Mouse (Mus musculus): ENCODE results near the gene Pip5k1c. TPM values are rescaled to one million over a fixed set of nuclear protein-coding genes. Genes with fewer than 3 reads are reported as not detected.

Gene Pip5k1c
- polyA plus RNA-seq, 1 experiment from 2014 or later, result 62.9 TPM

DNA sequence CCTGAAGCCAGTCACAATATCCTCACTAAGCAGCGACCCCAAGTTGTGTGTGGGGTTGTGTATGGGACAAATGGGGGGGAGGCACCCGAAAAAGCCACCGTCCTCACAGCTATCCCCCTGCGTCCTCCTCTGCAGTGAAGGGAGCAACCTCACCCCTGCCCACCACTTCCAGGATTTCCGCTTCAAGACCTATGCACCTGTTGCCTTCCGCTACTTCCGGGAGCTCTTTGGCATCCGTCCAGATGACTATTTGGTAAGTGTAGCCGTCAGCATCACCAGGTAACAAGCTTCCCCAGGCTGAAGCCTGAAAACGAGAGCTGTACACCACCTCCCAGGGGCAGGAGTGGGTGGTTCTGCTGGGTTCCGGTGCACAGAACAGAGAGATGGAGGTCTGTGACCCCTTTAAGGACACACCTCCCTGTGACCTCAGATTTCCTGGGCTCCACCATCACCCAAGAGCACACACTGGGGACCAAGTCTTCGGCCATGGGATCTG, 13.5 kb downstream of the Pip5k1c start:
- Histone ChIP-seq H3K27ac (ENCODE audit: low read length) (no peak overlapping the region), H3K4me3 (ENCODE audit: low read length) (no peak overlapping the region), H3K4me2 (replicated peaks; ENCODE audit: low read depth, low read length) (no peak overlapping the region), H3K9me3 (ENCODE audit: low read length) (no peaks in the 10 kb centered on the region), H3K36me3 (ENCODE audit: insufficient read depth, low read length) (peaks cover 55% of the 10 kb centered on the region), H3K4me1 (ENCODE audit: insufficient read depth, low read length) (peaks cover 37% of the 10 kb centered on the region), H3K9ac (replicated peaks; ENCODE audit: low read length) (no peak overlapping the region), H3K27me3 (ENCODE audit: insufficient read depth, low read length) (no peaks in the 10 kb centered on the region)
- 90% methylated on average over 12 of the region's 12 CpGs for WGBS
- ATAC-seq (ENCODE audit: low FRiP score, low TSS enrichment), result no peak

- Histone ChIP-seq H3K4me1 (ENCODE audit: insufficient read depth, low read length) (peaks cover 32% of the 10 kb centered on the region), H3K9me3 (ENCODE audit: low read length) (no peaks in the 10 kb centered on the region), H3K27ac (ENCODE audit: low read length) (no peak overlapping the region), H3K4me2 (replicated peaks; ENCODE audit: low read depth, low read length) (no peak overlapping the region), H3K9ac (replicated peaks; ENCODE audit: low read length) (no peak overlapping the region), H3K27me3 (ENCODE audit: insufficient read depth, low read length) (no peaks in the 10 kb centered on the region), H3K4me3 (ENCODE audit: low read length) (no peak overlapping the region), H3K36me3 (ENCODE audit: insufficient read depth, low read length) (peaks cover 64% of the 10 kb centered on the region)
- ATAC-seq (ENCODE audit: low FRiP score, low TSS enrichment), result no peak
- 93% methylated on average over 21 of the region's 21 CpGs for WGBS
Observed at GRCm38 (mm10) chr10:81306837-81307682, 14.3 kb downstream of the Pip5k1c start.

- Histone ChIP-seq H3K4me1 (ENCODE audit: insufficient read depth, low read length) (peaks cover 18% of the 10 kb centered on the region), H3K27me3 (ENCODE audit: insufficient read depth, low read length) (no peaks in the 10 kb centered on the region), H3K9me3 (ENCODE audit: low read length) (no peaks in the 10 kb centered on the region), H3K36me3 (ENCODE audit: insufficient read depth, low read length) (peaks cover 87% of the 10 kb centered on the region), H3K27ac (ENCODE audit: low read length) (no peak overlapping the region), H3K9ac (replicated peaks; ENCODE audit: low read length) (no peak overlapping the region), H3K4me3 (ENCODE audit: low read length) (no peak overlapping the region), H3K4me2 (replicated peaks; ENCODE audit: low read depth, low read length) (no peak overlapping the region)
- WGBS, result 80% methylated on average over 5 of the region's 5 CpGs
- ATAC-seq (ENCODE audit: low FRiP score, low TSS enrichment), result no peak
Observed at GRCm38 (mm10) chr10:81309571-81309970, 16.8 kb downstream of the Pip5k1c start.

- H3K9me3 ChIP-seq (ENCODE audit: low read length), result no peaks in the 10 kb centered on the region
- 94% methylated on average over 13 of the region's 13 CpGs for WGBS
- H3K4me3 ChIP-seq (ENCODE audit: low read length), result no peak overlapping the region
- peaks cover 34% of the 10 kb centered on the region for H3K4me1 ChIP-seq (ENCODE audit: insufficient read depth, low read length)
- no peak overlapping the region for H3K4me2 ChIP-seq (replicated peaks; ENCODE audit: low read depth, low read length)
- H3K36me3 ChIP-seq (ENCODE audit: insufficient read depth, low read length), result peaks cover 73% of the 10 kb centered on the region
- ATAC-seq (ENCODE audit: low FRiP score, low TSS enrichment), result no peak
- no peak overlapping the region for H3K9ac ChIP-seq (replicated peaks; ENCODE audit: low read length)
- H3K27ac ChIP-seq (ENCODE audit: low read length), result no peak overlapping the region
- no peaks in the 10 kb centered on the region for H3K27me3 ChIP-seq (ENCODE audit: insufficient read depth, low read length)
Observed at GRCm38 (mm10) chr10:81313581-81313980, 20.8 kb downstream of the Pip5k1c start.

- peaks cover 38% of the 10 kb centered on the region for H3K4me1 ChIP-seq (ENCODE audit: insufficient read depth, low read length)
- no peak for ATAC-seq (ENCODE audit: low FRiP score, low TSS enrichment)
- no peak overlapping the region for H3K4me2 ChIP-seq (replicated peaks; ENCODE audit: low read depth, low read length)
- no peaks in the 10 kb centered on the region for H3K9me3 ChIP-seq (ENCODE audit: low read length)
- H3K4me3 ChIP-seq (ENCODE audit: low read length), result no peak overlapping the region
- 80% methylated on average over 7 of the region's 7 CpGs for WGBS
- no peak overlapping the region for H3K27ac ChIP-seq (ENCODE audit: low read length)
- peaks cover 66% of the 10 kb centered on the region for H3K36me3 ChIP-seq (ENCODE audit: insufficient read depth, low read length)
- H3K9ac ChIP-seq (replicated peaks; ENCODE audit: low read length), result no peak overlapping the region
- H3K27me3 ChIP-seq (ENCODE audit: insufficient read depth, low read length), result no peaks in the 10 kb centered on the region
Observed at GRCm38 (mm10) chr10:81314201-81314600, 21.4 kb downstream of the Pip5k1c start.

DNA sequence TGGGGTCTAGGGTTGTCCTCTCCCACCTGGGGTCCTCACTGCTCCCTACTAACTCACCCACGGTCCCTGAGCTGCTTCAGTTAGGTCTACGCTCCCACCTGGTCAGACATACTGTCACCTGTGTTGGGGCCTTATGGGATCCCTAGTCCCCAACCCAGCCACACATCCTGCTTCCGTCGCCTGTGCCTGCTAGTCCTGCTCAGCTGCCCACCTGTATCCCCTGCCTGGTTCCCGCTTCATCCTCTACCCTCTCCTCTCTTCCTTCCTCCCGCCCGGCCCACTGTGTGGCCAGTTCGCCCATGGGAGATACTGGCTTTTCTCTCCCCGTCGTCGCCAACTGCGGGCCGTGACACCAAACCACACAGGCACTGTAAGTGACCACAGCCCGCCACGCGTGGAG, 22.8 kb downstream of the Pip5k1c start:
- no peak overlapping the region for H3K4me2 ChIP-seq (replicated peaks; ENCODE audit: low read depth, low read length)
- H3K9ac ChIP-seq (replicated peaks; ENCODE audit: low read length), result no peak overlapping the region
- H3K27ac ChIP-seq (ENCODE audit: low read length), result no peak overlapping the region
- 92% methylated on average over 16 of the region's 16 CpGs for WGBS
- peaks cover 53% of the 10 kb centered on the region for H3K36me3 ChIP-seq (ENCODE audit: insufficient read depth, low read length)
- H3K9me3 ChIP-seq (ENCODE audit: low read length), result no peaks in the 10 kb centered on the region
- peaks cover 44% of the 10 kb centered on the region for H3K4me1 ChIP-seq (ENCODE audit: insufficient read depth, low read length)
- H3K4me3 ChIP-seq (ENCODE audit: low read length), result no peak overlapping the region
- no peaks in the 10 kb centered on the region for H3K27me3 ChIP-seq (ENCODE audit: insufficient read depth, low read length)
- no peak for ATAC-seq (ENCODE audit: low FRiP score, low TSS enrichment)

DNA sequence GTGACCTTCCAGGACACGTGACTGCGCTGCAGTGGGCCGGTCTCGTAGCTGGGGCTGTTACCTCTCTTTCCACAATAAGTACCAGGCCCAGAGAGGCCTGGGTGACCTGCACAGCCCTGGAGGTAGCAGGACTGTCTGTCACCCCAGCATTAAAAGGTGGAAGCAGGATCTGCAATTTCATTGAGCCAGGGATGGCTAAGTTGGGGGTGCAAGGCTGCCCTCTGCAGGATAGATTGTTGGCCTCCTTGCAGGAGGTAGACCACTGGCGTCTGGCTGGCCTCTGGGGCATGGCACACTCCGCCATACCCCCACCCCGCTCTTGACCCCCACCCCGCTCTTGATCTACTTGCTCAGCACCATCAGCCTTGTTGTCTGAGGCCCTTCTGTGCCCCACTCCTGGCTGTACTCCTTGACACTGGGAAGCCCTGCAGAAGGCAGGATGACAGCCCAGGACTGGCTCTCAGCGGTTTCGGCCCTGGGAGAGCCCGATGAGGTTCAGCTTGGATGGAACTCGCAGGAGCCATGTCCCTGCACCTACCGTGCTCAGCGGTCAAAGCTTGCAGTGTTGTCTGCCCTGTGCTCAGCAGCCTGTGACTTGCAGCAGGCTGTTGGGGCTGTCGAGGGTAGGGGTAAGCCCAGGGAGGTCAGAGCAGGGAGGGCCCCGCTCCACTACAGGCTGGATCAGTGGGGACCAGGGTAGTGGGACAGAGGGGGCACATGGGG, 23.7 kb downstream of the Pip5k1c start:
- Histone ChIP-seq H3K36me3 (ENCODE audit: insufficient read depth, low read length) (peaks cover 43% of the 10 kb centered on the region), H3K4me1 (ENCODE audit: insufficient read depth, low read length) (peaks cover 44% of the 10 kb centered on the region), H3K4me2 (replicated peaks; ENCODE audit: low read depth, low read length) (peak overlapping the region; percentile 67), H3K9ac (replicated peaks; ENCODE audit: low read length) (peak overlapping the region; percentile 67), H3K4me3 (ENCODE audit: low read length) (peak overlapping the region; percentile 42), H3K9me3 (ENCODE audit: low read length) (no peaks in the 10 kb centered on the region), H3K27ac (ENCODE audit: low read length) (peak overlapping the region; percentile 81), H3K27me3 (ENCODE audit: insufficient read depth, low read length) (no peaks in the 10 kb centered on the region)
- 0 out of 2 replicates have a peak, but pooled peaks have one; percentile 1 for ATAC-seq (ENCODE audit: low FRiP score, low TSS enrichment)
- 34% methylated on average over 16 of the region's 16 CpGs for WGBS

DNA sequence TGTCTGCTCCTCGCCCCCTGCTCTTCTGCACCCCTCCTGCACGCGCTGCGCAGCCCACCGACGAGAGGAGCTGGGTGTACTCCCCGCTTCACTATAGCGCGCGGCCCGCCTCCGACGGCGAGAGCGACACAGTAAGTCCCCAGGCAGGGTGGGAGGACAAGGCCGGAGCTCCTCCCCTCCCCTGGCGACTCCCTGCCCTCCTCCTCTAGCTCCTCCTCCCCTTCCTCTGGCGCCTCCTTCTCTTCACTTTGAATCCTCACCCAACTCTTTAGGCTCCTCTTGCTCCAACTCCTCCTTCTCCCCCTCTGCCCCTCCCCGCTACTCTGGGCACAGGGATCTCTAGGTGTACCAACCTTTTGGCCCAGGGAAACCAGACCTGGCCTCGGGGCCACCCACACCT, 24.5 kb downstream of the Pip5k1c start:
- Histone ChIP-seq H3K36me3 (ENCODE audit: insufficient read depth, low read length) (peaks cover 37% of the 10 kb centered on the region), H3K4me2 (replicated peaks; ENCODE audit: low read depth, low read length) (peak overlapping the region; percentile 67), H3K9me3 (ENCODE audit: low read length) (no peaks in the 10 kb centered on the region), H3K9ac (replicated peaks; ENCODE audit: low read length) (peak overlapping the region; percentile 67), H3K4me1 (ENCODE audit: insufficient read depth, low read length) (peaks cover 47% of the 10 kb centered on the region), H3K27me3 (ENCODE audit: insufficient read depth, low read length) (no peaks in the 10 kb centered on the region), H3K4me3 (ENCODE audit: low read length) (peak overlapping the region; percentile 42), H3K27ac (ENCODE audit: low read length) (peak overlapping the region; percentile 81)
- ATAC-seq (ENCODE audit: low FRiP score, low TSS enrichment), result peak; percentile 21
- WGBS, result 16% methylated on average over 17 of the region's 20 CpGs

DNA sequence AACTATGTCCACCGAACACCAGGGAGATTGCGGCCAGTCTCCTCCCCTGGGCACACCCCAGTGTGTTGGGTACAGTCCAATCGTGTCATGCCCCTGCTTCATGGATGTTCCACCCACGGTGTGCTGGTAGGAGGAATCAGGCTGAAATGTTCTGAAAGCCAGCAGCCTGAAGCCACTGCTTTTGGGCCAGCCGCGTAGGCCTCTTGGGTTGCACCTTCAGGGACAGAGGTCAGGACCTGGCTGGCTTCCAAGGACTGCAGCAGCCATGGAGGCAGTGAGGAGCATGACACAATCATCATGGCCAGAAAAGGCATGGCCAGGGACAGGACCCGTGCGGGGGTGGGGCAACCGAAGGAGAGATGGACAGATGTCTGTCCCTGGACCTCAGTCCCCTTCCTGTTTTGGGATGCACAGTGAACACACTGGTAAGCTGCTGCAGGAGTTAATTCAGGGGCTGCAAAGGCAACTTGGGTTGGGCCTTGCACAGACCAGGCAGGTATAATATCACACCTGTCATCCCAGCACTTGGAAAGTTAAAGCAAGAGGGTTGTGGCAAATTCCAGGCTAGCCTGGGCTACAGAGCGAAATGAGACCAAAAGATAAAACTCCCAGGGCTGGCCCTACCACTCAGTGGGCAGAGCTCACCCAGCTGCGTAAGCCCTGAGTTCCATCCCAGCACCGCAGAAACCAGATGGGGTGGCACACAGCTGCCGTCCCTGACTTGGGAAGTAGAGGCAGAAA, 26.0 kb downstream of the Pip5k1c start:
- H3K27ac ChIP-seq (ENCODE audit: low read length), result peak overlapping the region; percentile 95

More for the DNA sequence above, 26.0 kb downstream of the Pip5k1c start:
- Histone ChIP-seq H3K36me3 (ENCODE audit: insufficient read depth, low read length) (peaks cover 38% of the 10 kb centered on the region), H3K4me2 (replicated peaks; ENCODE audit: low read depth, low read length) (peak overlapping the region; percentile 74; the same call in 1 of the 2 replicates), H3K4me1 (ENCODE audit: insufficient read depth, low read length) (peaks cover 44% of the 10 kb centered on the region), H3K27me3 (ENCODE audit: insufficient read depth, low read length) (no peaks in the 10 kb centered on the region), H3K9ac (replicated peaks; ENCODE audit: low read length) (peak overlapping the region; percentile 74; the same call in 1 of the 2 replicates), H3K4me3 (ENCODE audit: low read length) (no peak overlapping the region), H3K9me3 (ENCODE audit: low read length) (no peaks in the 10 kb centered on the region)
- ATAC-seq (ENCODE audit: low FRiP score, low TSS enrichment), result no peak
- WGBS, result 88% methylated on average over 13 of the region's 13 CpGs

All from kidney, embryonic 16.5 days (tissue).